Mouse (Mus musculus) forebrain, embryonic 15.5 days (tissue): Measurements from ENCODE around the gene Foxp1. TPM values are rescaled to one million over a fixed set of nuclear protein-coding genes. Genes with fewer than 3 reads are reported as not detected.

ENCODE experiments used
- ATAC-seq: fragments of 200-750 bp; cut with Nextera tagmentation; replicated peaks from 2 replicates; pipeline ENCODE4 v1.8.0; 2017; ENCODE audit warnings: mild to moderate bottlenecking, moderate TSS enrichment, moderate library complexity
- H3K27ac ChIP-seq: fragments of 300-500 bp; sonication (generic); replicated peaks from 2 replicates; pipeline ENCODE4 v1.5.1; 2015; ENCODE audit warnings: mild to moderate bottlenecking, inconsistent platforms
- H3K27me3 ChIP-seq: fragments of 300-500 bp; sonication (generic); 2 replicates; pipeline ENCODE4 v1.6.1; 2015; ENCODE audit warnings: inconsistent platforms
- H3K36me3 ChIP-seq: fragments of 300-500 bp; sonication (generic); 2 replicates; pipeline ENCODE4 v1.6.1; 2015; ENCODE audit warnings: mild to moderate bottlenecking, inconsistent platforms
- H3K4me1 ChIP-seq: fragments of 300-500 bp; sonication (generic); 2 replicates; pipeline ENCODE4 v1.6.1; 2015; ENCODE audit warnings: inconsistent platforms
- H3K4me2 ChIP-seq: fragments of 300-500 bp; sonication (generic); replicated peaks from 2 replicates; pipeline ENCODE4 v1.6.1; 2015; ENCODE audit warnings: mild to moderate bottlenecking, inconsistent platforms
- H3K4me3 ChIP-seq: fragments of 300-500 bp; sonication (generic); 2 replicates; pipeline ENCODE4 v1.5.1; 2015; ENCODE audit warnings: mild to moderate bottlenecking, inconsistent platforms
- H3K9ac ChIP-seq: fragments of 300-500 bp; sonication (generic); replicated peaks from 2 replicates; pipeline ENCODE4 v1.6.1; 2015; ENCODE audit warnings: mild to moderate bottlenecking, inconsistent platforms
- H3K9me3 ChIP-seq: fragments of 300-500 bp; sonication (generic); 2 replicates; pipeline ENCODE4 v1.6.1; 2016; ENCODE audit warnings: inconsistent platforms
- WGBS: fragments of 180-500 bp; shearing (Covaris S2); methylation state at CpG from one replicate; pipeline ENCODE4 v1.1.7; 2015; ENCODE audit warnings: mixed read lengths; 5-methylcytosine and 5-hydroxymethylcytosine counted together
- polyA plus RNA-seq: library from polyadenylated mRNA; unstranded; fragments of >200 nt; fragmentation: Nextera tagmentation; extraction: Ambion mirVana; gene quantifications from 2 replicates; pipeline ENCODE4 v1.2.1, GENCODE M21; 2015

Gene Foxp1
- polyA plus RNA-seq, 1 experiment from 2014 or later, result 102 TPM

DNA sequence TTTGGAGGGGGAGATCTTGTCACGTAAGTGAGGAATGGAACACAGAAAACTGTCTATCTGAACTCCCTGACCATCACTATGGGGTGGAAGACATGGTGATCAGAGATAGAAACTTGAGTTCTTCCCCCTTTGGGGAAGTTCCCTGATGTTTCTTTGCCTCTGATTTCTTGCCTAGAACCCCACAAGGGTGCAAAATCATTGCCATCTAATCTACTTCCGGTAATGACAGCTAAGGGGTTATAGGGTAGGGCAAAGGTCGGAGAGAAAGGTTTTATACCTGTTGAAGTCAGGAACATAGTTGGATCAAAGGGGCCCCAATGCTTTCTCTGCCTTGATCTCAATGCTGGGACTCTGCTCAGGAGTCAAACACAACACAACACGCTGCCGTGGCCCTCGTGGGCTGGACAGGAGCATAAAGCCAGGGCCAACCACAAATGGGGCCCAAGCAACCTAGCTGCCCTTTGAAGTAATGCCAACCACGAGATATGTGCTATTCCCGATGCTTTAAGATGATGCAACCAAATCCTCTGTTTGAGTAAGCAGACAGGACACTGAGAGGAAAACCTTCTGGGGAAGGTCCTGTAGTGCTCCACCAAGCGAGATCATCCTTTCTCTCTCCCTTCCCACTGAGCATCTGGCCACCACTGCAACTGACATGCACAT lies 163.4 kb downstream of the Foxp1 start:
- no peak overlapping the region for H3K27ac ChIP-seq
- no peaks in the 10 kb centered on the region for H3K27me3 ChIP-seq
- no peaks in the 10 kb centered on the region for H3K9me3 ChIP-seq
- H3K4me2 ChIP-seq, result no peak overlapping the region
- H3K4me1 ChIP-seq, result 0 out of 2 replicates have a peak, but pooled peaks cover 3% of the 10 kb centered on the region
- no peak overlapping the region for H3K9ac ChIP-seq
- H3K4me3 ChIP-seq, result no peak overlapping the region
- H3K36me3 ChIP-seq, result no peaks in the 10 kb centered on the region
- 89% methylated on average over 9 of the region's 9 CpGs for WGBS
- no peak for ATAC-seq

- WGBS, result 95% methylated on average over 2 of the region's 2 CpGs
Observed at GRCm38 (mm10) chr6:99357931-99358330, 164.6 kb downstream of the Foxp1 start.

GRCm38 (mm10) chr6:99354338-99354737 lies 168.2 kb downstream of the Foxp1 start:
- H3K4me1 ChIP-seq, result 0 out of 2 replicates have a peak, but pooled peaks cover 3% of the 10 kb centered on the region
- H3K4me3 ChIP-seq, result no peak overlapping the region
- H3K36me3 ChIP-seq, result no peaks in the 10 kb centered on the region
- no peak overlapping the region for H3K4me2 ChIP-seq
- ATAC-seq, result no peak
- H3K9ac ChIP-seq, result no peak overlapping the region
- whole genome bisulfite sequencing, result 75% methylated on average over 2 of the region's 2 CpGs
- H3K9me3 ChIP-seq, result no peaks in the 10 kb centered on the region
- no peaks in the 10 kb centered on the region for H3K27me3 ChIP-seq
- H3K27ac ChIP-seq, result no peak overlapping the region

More at GRCm38 (mm10) chr6:99357931-99358330, 164.6 kb downstream of the Foxp1 start:
- Histone ChIP-seq H3K4me2 (no peak overlapping the region), H3K27me3 (no peaks in the 10 kb centered on the region), H3K4me3 (no peak overlapping the region), H3K9ac (no peak overlapping the region), H3K27ac (no peak overlapping the region), H3K9me3 (no peaks in the 10 kb centered on the region), H3K4me1 (0 out of 2 replicates have a peak, but pooled peaks cover 3% of the 10 kb centered on the region), H3K36me3 (no peaks in the 10 kb centered on the region)
- ATAC-seq, result no peak

GRCm38 (mm10) chr6:99353441-99353840 lies 169.1 kb downstream of the Foxp1 start:
- 83% methylated on average over 2 of the region's 2 CpGs for WGBS
- H3K27me3 ChIP-seq, result no peaks in the 10 kb centered on the region
- no peak overlapping the region for H3K4me3 ChIP-seq
- ATAC-seq, result no peak
- 0 out of 2 replicates have a peak, but pooled peaks cover 3% of the 10 kb centered on the region for H3K4me1 ChIP-seq
- H3K36me3 ChIP-seq, result no peaks in the 10 kb centered on the region
- no peak overlapping the region for H3K4me2 ChIP-seq
- H3K9me3 ChIP-seq, result no peaks in the 10 kb centered on the region
- H3K27ac ChIP-seq, result no peak overlapping the region
- no peak overlapping the region for H3K9ac ChIP-seq

DNA sequence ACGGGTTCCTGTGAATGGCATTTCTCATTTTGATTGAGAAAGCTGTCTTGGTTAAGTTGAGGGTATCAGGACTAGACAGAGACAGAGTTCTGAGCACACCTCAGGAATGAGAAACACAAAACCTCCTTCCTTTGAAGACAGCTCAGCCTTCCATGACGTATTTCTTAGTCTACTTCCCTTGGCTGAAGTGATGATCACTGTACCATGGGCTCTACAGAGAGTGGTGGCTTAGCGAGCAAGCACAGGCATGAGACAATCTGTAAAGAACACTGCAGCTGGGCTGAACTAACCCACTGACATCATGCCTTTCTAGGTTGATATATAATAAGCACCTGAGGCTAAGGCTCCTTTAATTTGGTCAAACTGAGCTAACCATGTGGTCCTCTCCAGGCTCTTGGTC lies 172.0 kb downstream of the Foxp1 start:
- 87% methylated on average over 3 of the region's 3 CpGs for WGBS
- Histone ChIP-seq H3K9ac (no peak overlapping the region), H3K9me3 (no peaks in the 10 kb centered on the region), H3K4me2 (no peak overlapping the region), H3K36me3 (no peaks in the 10 kb centered on the region), H3K4me1 (peaks cover 11% of the 10 kb centered on the region), H3K27me3 (no peaks in the 10 kb centered on the region), H3K4me3 (no peak overlapping the region), H3K27ac (no peak overlapping the region)
- no peak for ATAC-seq

DNA sequence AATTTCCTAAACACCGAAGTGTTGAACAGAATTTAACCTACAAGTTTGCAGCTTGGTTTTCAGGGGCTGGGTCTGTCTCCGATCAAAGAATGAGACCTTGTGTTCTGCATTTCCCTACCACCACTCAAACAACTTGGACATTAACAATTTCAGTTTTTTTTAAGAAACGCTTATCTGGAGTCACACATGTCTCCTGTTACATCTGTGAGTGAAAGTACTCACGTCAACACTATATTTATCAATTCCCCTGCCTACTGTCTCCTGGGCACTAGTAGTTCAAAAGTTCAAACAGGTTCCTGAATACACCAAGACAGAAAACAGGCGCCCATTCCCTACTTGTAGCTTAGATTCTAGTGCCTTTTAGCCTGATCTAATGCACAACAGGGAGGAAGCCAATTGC lies 172.4 kb downstream of the Foxp1 start:
- H3K27me3 ChIP-seq, result no peaks in the 10 kb centered on the region

DNA sequence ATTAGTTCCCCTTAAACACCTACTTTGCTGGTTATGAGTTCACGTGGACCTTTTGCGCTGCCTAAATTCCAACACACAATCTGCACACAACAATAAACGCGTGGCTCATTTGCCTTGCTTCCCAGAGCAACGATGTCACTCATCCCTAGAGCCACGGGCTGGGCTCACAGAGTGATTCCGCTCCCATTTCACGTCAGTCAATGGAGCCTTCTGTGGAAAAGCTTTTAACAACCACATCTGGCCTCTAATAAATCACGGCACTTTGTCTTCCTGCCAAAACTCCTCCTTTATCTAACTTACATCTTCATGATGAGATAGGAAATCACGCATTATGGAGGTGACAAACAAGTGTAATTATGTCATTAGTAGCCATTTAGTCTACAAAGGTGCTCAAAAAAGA lies 174.7 kb downstream of the Foxp1 start:
- no peak for ATAC-seq
- Histone ChIP-seq H3K36me3 (no peaks in the 10 kb centered on the region), H3K27me3 (no peaks in the 10 kb centered on the region), H3K4me2 (no peak overlapping the region), H3K4me1 (peaks cover 9% of the 10 kb centered on the region), H3K9ac (no peak overlapping the region), H3K27ac (no peak overlapping the region), H3K4me3 (no peak overlapping the region), H3K9me3 (no peaks in the 10 kb centered on the region)
- WGBS, result 12% methylated on average over 10 of the region's 10 CpGs

More for the DNA sequence above, 172.4 kb downstream of the Foxp1 start:
- Histone ChIP-seq H3K36me3 (no peaks in the 10 kb centered on the region), H3K27ac (no peak overlapping the region), H3K4me2 (no peak overlapping the region), H3K4me3 (no peak overlapping the region), H3K9ac (no peak overlapping the region), H3K4me1 (peaks cover 9% of the 10 kb centered on the region), H3K9me3 (no peaks in the 10 kb centered on the region)
- ATAC-seq, result no peak
- 90% methylated on average over 5 of the region's 5 CpGs for WGBS

DNA sequence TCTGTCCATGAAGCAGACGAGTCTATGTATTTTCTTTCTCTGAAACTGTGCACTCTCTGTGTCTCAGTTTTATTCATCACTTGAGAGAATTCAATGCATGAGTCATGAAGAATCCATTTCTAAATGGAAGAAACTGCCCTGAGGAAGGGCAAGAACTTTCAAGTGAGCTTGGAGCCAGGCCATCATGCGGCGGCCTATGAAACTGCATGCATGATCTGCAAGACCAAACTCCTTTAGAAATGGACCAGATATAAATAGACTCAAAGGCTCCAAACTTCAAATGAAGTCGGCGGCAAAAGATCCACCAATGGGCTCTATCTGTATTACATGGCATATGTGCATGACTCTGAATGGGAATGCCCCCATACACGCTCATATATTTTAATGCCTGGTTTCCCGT lies 177.6 kb downstream of the Foxp1 start:
- 96% methylated on average over 7 of the region's 7 CpGs for whole genome bisulfite sequencing
- no peak for ATAC-seq
- H3K27me3 ChIP-seq, result no peaks in the 10 kb centered on the region

GRCm38 (mm10) chr6:99344357-99344756 lies 178.2 kb downstream of the Foxp1 start:
- Histone ChIP-seq H3K4me3 (no peak overlapping the region), H3K36me3 (no peaks in the 10 kb centered on the region), H3K9ac (no peak overlapping the region), H3K27me3 (no peaks in the 10 kb centered on the region), H3K27ac (no peak overlapping the region), H3K4me2 (no peak overlapping the region), H3K4me1 (peaks cover 12% of the 10 kb centered on the region), H3K9me3 (no peaks in the 10 kb centered on the region)
- no peak for ATAC-seq
- 63% methylated on average over 3 of the region's 3 CpGs for WGBS

More for the DNA sequence above, 177.6 kb downstream of the Foxp1 start:
- Histone ChIP-seq H3K4me2 (no peak overlapping the region), H3K4me3 (no peak overlapping the region), H3K9me3 (no peaks in the 10 kb centered on the region), H3K36me3 (no peaks in the 10 kb centered on the region), H3K9ac (no peak overlapping the region), H3K4me1 (peaks cover 9% of the 10 kb centered on the region), H3K27ac (no peak overlapping the region)

DNA sequence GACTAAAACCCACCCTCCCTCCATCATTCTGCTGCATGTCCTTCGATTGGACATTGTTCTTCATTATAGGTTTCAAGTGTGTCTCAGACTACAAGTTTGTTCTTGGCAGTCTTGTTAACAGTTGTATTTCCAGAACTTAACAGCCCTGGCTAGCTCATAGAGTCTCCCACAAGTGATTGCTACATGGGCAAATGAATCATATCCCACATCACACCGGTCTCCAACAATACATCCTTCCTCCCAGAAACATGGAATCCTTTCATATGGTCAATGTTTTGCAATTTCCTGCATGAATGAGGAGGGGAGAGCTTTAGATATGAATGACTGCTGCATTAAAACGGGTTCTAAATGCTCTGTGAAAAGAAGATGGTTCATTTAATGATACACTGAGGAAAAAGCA lies 178.7 kb downstream of the Foxp1 start:
- no peak overlapping the region for H3K4me3 ChIP-seq
- peaks cover 16% of the 10 kb centered on the region for H3K4me1 ChIP-seq
- no peaks in the 10 kb centered on the region for H3K27me3 ChIP-seq
- 72% methylated on average over 3 of the region's 3 CpGs for WGBS
- H3K36me3 ChIP-seq, result no peaks in the 10 kb centered on the region
- no peak for ATAC-seq
- H3K4me2 ChIP-seq, result no peak overlapping the region
- H3K9me3 ChIP-seq, result no peaks in the 10 kb centered on the region
- H3K9ac ChIP-seq, result no peak overlapping the region
- H3K27ac ChIP-seq, result no peak overlapping the region

DNA sequence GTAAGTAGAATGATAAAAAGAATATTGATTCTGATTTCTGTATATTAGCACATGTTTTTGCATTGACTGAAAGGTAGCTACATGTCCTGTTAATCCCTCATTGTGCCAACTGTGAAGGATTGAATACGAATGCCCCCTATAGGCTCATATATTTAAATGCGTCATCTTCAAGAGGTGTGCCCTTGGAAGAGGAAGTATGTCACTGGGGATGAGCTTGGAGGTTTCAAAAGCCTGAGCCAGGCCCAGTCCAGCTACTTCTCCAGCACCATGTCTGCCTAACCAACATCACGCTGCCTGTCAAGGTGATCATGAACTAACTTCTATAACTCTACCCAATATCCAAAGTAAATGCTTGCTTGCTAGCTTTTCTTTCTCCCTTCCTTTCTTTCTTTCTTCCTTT lies 180.1 kb downstream of the Foxp1 start:
- 92% methylated on average over 3 of the region's 3 CpGs for WGBS
- ATAC-seq, result no peak
- Histone ChIP-seq H3K36me3 (no peaks in the 10 kb centered on the region), H3K27me3 (no peaks in the 10 kb centered on the region), H3K4me2 (no peak overlapping the region), H3K9ac (no peak overlapping the region), H3K4me3 (no peak overlapping the region), H3K27ac (no peak overlapping the region), H3K9me3 (no peaks in the 10 kb centered on the region), H3K4me1 (peaks cover 15% of the 10 kb centered on the region)

GRCm38 (mm10) chr6:99340902-99341301 lies 181.6 kb downstream of the Foxp1 start:
- no peaks in the 10 kb centered on the region for H3K9me3 ChIP-seq
- 89% methylated on average over 4 of the region's 4 CpGs for WGBS
- no peak overlapping the region for H3K27ac ChIP-seq
- ATAC-seq, result no peak
- no peak overlapping the region for H3K4me3 ChIP-seq
- H3K9ac ChIP-seq, result no peak overlapping the region
- no peaks in the 10 kb centered on the region for H3K36me3 ChIP-seq
- H3K4me2 ChIP-seq, result no peak overlapping the region
- H3K27me3 ChIP-seq, result no peaks in the 10 kb centered on the region
- H3K4me1 ChIP-seq, result peaks cover 13% of the 10 kb centered on the region
